Mouse (Mus musculus): ENCODE results near the gene Prickle2. TPM values are rescaled to one million over a fixed set of nuclear protein-coding genes. Genes with fewer than 3 reads are reported as not detected.

Prickle2 gene
- polyA plus RNA-seq, 2 experiments: 0.15 to 0.20 TPM

DNA sequence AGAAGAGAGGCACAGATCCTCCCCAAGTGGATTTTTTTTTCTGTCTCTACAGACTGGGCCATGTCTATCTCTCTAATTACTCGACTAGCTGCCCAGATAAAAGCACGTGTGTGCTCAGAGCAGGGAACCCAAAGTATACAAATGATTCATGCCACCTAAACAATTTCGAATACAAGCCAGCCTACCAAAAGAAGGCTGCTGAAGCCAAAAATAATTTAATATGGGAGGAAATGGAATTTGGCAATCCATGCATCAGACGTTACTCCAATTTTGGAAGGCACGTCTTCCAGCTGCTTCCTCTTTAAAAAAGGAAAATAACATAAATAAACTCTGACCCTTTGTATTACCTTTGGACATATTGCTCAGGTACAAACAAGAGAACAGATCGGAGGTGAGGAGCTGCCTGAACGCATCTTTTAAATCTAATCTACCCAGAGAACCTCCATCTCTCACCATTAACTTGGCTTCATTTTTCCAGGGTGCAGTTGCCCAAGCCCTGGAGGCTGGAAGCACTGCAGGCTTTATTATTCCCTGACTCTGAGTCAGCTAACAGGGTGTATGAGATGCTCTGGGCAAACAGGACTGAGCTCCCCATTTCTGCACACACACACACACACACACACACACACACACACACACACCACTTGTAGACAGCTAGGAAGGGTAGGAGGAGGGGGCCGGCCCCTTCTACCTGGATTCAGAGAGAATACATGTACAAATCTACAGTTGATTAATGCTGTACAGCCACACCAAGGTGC, 172.5 kb downstream of the Prickle2 start:
- H3K9ac ChIP-seq (replicated peaks): no peak overlapping the region
- no peaks in the 10 kb centered on the region for H3K4me1 ChIP-seq (replicated peaks; ENCODE audit: control insufficient read depth in 2 of 2, insufficient read depth in 2 of 2, low read length in 1 of 2)
- 52% methylated on average over 8 of the region's 8 CpGs for WGBS (ENCODE audit: insufficient replicate concordance)
- H3K27ac ChIP-seq: no peak overlapping the region
- TF ChIP-seq EP300 (IDR thresholded peaks at IDR 0.05; ENCODE audit: low read depth): no peak
- DNase-seq (ENCODE audit: low read depth in 3 of 3, low spot score in 3 of 3): no peak
- no peak overlapping the region for H3K4me3 ChIP-seq (ENCODE audit: insufficient read depth in 1 of 2, low read depth in 2 of 2, low read length in 2 of 2)
- no peak for ATAC-seq (ENCODE audit: insufficient read depth)
- H3K27me3 ChIP-seq (ENCODE audit: control insufficient read depth, insufficient read depth, low read length): no peaks in the 10 kb centered on the region
- H3K9me3 ChIP-seq (ENCODE audit: control insufficient read depth, low read length): no peaks in the 10 kb centered on the region
- no peaks in the 10 kb centered on the region for H3K36me3 ChIP-seq (replicated peaks; ENCODE audit: control insufficient read depth, insufficient read depth, low read depth)
- no peak overlapping the region for H3K4me2 ChIP-seq (ENCODE audit: low read depth)

- H3K4me3 ChIP-seq (ENCODE audit: insufficient read depth in 1 of 2, low read depth in 2 of 2, low read length in 2 of 2): no peak overlapping the region
- H3K36me3 ChIP-seq (replicated peaks; ENCODE audit: control insufficient read depth, insufficient read depth, low read depth): no peaks in the 10 kb centered on the region
- 47% methylated on average over 3 of the region's 3 CpGs for WGBS (ENCODE audit: insufficient replicate concordance)
- DNase-seq (ENCODE audit: low read depth in 3 of 3, low spot score in 3 of 3) (no peak), ATAC-seq (ENCODE audit: insufficient read depth) (no peak)
- H3K27me3 ChIP-seq (ENCODE audit: control insufficient read depth, insufficient read depth, low read length): no peaks in the 10 kb centered on the region
- H3K27ac ChIP-seq: no peak overlapping the region
- no peak overlapping the region for H3K9ac ChIP-seq (replicated peaks)
- TF ChIP-seq EP300 (IDR thresholded peaks at IDR 0.05; ENCODE audit: low read depth) (no peak), CTCF (IDR thresholded peaks at IDR 0.05; ENCODE audit: low read depth) (no peak)
- no peak overlapping the region for H3K4me2 ChIP-seq (ENCODE audit: low read depth)
- H3K4me1 ChIP-seq (replicated peaks; ENCODE audit: control insufficient read depth in 2 of 2, insufficient read depth in 2 of 2, low read length in 1 of 2): no peaks in the 10 kb centered on the region
- no peaks in the 10 kb centered on the region for H3K9me3 ChIP-seq (ENCODE audit: control insufficient read depth, low read length)
Observed at GRCm38 (mm10) chr6:92532896-92533295, 173.1 kb downstream of the Prickle2 start.

GRCm38 (mm10) chr6:92532331-92532730, 173.6 kb downstream of the Prickle2 start:
- Histone ChIP-seq H3K4me3 (ENCODE audit: insufficient read depth in 1 of 2, low read depth in 2 of 2, low read length in 2 of 2) (no peak overlapping the region), H3K27me3 (ENCODE audit: control insufficient read depth, insufficient read depth, low read length) (no peaks in the 10 kb centered on the region), H3K9ac (replicated peaks) (no peak overlapping the region), H3K9me3 (ENCODE audit: control insufficient read depth, low read length) (no peaks in the 10 kb centered on the region), H3K36me3 (replicated peaks; ENCODE audit: control insufficient read depth, insufficient read depth, low read depth) (no peaks in the 10 kb centered on the region), H3K4me2 (ENCODE audit: low read depth) (no peak overlapping the region), H3K4me1 (replicated peaks; ENCODE audit: control insufficient read depth in 2 of 2, insufficient read depth in 2 of 2, low read length in 1 of 2) (no peaks in the 10 kb centered on the region), H3K27ac (no peak overlapping the region)
- TF ChIP-seq CTCF (IDR thresholded peaks at IDR 0.05; ENCODE audit: low read depth) (no peak), EP300 (IDR thresholded peaks at IDR 0.05; ENCODE audit: low read depth) (no peak)
- ATAC-seq (ENCODE audit: insufficient read depth) (no peak), DNase-seq (ENCODE audit: low read depth in 3 of 3, low spot score in 3 of 3) (no peak)
- WGBS (ENCODE audit: insufficient replicate concordance): 55% methylated on average over 6 of the region's 6 CpGs

DNA sequence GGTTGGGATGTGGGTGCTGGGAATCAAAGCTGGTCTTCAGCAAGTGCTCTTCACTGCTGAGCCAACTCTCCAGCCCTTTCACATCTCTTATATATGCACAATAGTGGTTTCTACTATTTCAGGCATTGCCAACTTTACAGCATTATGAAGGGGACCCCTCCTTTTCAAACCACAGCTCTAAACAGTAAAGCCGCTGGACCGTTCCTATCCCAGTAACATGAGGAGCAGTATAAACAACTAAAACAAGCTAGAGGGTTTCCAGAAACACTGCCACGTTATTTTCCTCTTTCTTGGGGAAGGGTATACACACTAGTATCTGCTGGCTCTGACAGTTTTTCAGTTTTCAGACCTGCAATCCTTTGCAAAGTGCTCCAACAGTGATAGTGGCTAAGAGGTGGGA, 179.7 kb downstream of the Prickle2 start:
- H3K4me1 ChIP-seq (replicated peaks; ENCODE audit: control insufficient read depth in 2 of 2, insufficient read depth in 2 of 2, low read length in 1 of 2): no peaks in the 10 kb centered on the region
- no peak for TF ChIP-seq EP300 (IDR thresholded peaks at IDR 0.05; ENCODE audit: low read depth)
- no peak for TF ChIP-seq CTCF (IDR thresholded peaks at IDR 0.05; ENCODE audit: low read depth)
- no peak overlapping the region for H3K4me3 ChIP-seq (ENCODE audit: insufficient read depth in 1 of 2, low read depth in 2 of 2, low read length in 2 of 2)
- H3K36me3 ChIP-seq (replicated peaks; ENCODE audit: control insufficient read depth, insufficient read depth, low read depth): no peaks in the 10 kb centered on the region
- H3K9ac ChIP-seq (replicated peaks): no peak overlapping the region
- WGBS (ENCODE audit: insufficient replicate concordance): 58% methylated on average over 3 of the region's 3 CpGs
- no peaks in the 10 kb centered on the region for H3K9me3 ChIP-seq (ENCODE audit: control insufficient read depth, low read length)
- H3K4me2 ChIP-seq (ENCODE audit: low read depth): no peak overlapping the region
- no peak overlapping the region for H3K27ac ChIP-seq
- no peaks in the 10 kb centered on the region for H3K27me3 ChIP-seq (ENCODE audit: control insufficient read depth, insufficient read depth, low read length)
- DNase-seq (ENCODE audit: low read depth in 3 of 3, low spot score in 3 of 3) (no peak), ATAC-seq (ENCODE audit: insufficient read depth) (no peak)

- whole genome bisulfite sequencing (ENCODE audit: insufficient replicate concordance): 69% methylated on average over 2 of the region's 2 CpGs
- H3K9ac ChIP-seq (replicated peaks): no peak overlapping the region
Observed at GRCm38 (mm10) chr6:92525646-92526045, 180.3 kb downstream of the Prickle2 start.

More at GRCm38 (mm10) chr6:92525646-92526045, 180.3 kb downstream of the Prickle2 start:
- Histone ChIP-seq H3K4me2 (ENCODE audit: low read depth) (no peak overlapping the region), H3K36me3 (replicated peaks; ENCODE audit: control insufficient read depth, insufficient read depth, low read depth) (no peaks in the 10 kb centered on the region), H3K9me3 (ENCODE audit: control insufficient read depth, low read length) (no peaks in the 10 kb centered on the region), H3K4me3 (ENCODE audit: insufficient read depth in 1 of 2, low read depth in 2 of 2, low read length in 2 of 2) (no peak overlapping the region), H3K4me1 (replicated peaks; ENCODE audit: control insufficient read depth in 2 of 2, insufficient read depth in 2 of 2, low read length in 1 of 2) (no peaks in the 10 kb centered on the region), H3K27ac (no peak overlapping the region), H3K27me3 (ENCODE audit: control insufficient read depth, insufficient read depth, low read length) (no peaks in the 10 kb centered on the region)
- ATAC-seq (ENCODE audit: insufficient read depth) (no peak), DNase-seq (ENCODE audit: low read depth in 3 of 3, low spot score in 3 of 3) (no peak)
- no peak for TF ChIP-seq CTCF (IDR thresholded peaks at IDR 0.05; ENCODE audit: low read depth)
